Mouse (Mus musculus) stomach, postnatal 0 days (tissue): Measurements from ENCODE around the gene Katnal1.

Experiments
- CTCF ChIP-seq: IDR thresholded peaks from 2 replicates; pipeline ENCODE4 v1.5.1; 2016; ENCODE audit warnings: antibody characterized with exemption, low read depth, mild to moderate bottlenecking, moderate library complexity
- EP300 ChIP-seq: optimal IDR thresholded peaks from 2 replicates; pipeline ENCODE3; 2016; ENCODE audit warnings: antibody characterized with exemption

- TF ChIP-seq CTCF (no peak), EP300 (no peak)
Observed at GRCm38 (mm10) chr5:148972167-148972566, 43.0 kb upstream of the Katnal1 start.
